Mouse (Mus musculus) lung, postnatal 0 days (tissue): ENCODE measurements around the gene Ltbp1.

Experiments used
- CTCF ChIP-seq: IDR thresholded peaks from 2 replicates; pipeline ENCODE4 v1.5.1; 2016; ENCODE audit warnings: antibody characterized with exemption, mild to moderate bottlenecking
- EP300 ChIP-seq: IDR thresholded peaks from 2 replicates; pipeline ENCODE4 v1.6.1; 2016; ENCODE audit warnings: antibody characterized with exemption, mild to moderate bottlenecking, control low read depth

- TF ChIP-seq CTCF (no peak), EP300 (no peak)
Observed at GRCm38 (mm10) chr17:75235781-75236180, 230.4 kb downstream of the Ltbp1 start.
